Mouse (Mus musculus): ENCODE data around the gene Ifnb1. TPM values are rescaled to one million over a fixed set of nuclear protein-coding genes. Genes with fewer than 3 reads are reported as not detected.
A peak's percentile ranks its signal among the peaks of the same experiment; 100 is the strongest.
"Not testable (repeated sequence)": the region's sequence is repeated elsewhere in the genome, so short reads cannot be mapped to it uniquely, and the experiment has no call there.

Ifnb1 gene
- total RNA-seq (2021), result not detected
- long read RNA-seq, experiment 1, result 0 reads
- long read RNA-seq, experiment 2, result 0 reads

GRCm38 (mm10) chr4:88522674-88523073 lies at the start of gene Ifnb1:
Gene Ifnb1, minus strand, starts transcription at chr4:88522774.
- DNase-seq, result no peak

GRCm38 (mm10) chr4:88571698-88572097 lies 49.1 kb upstream of the Ifnb1 start, which contains the start of gene Ifna14:
Gene Ifna14, minus strand, starts transcription at chr4:88571798.
- DNase-seq, result no peak

GRCm38 (mm10) chr4:88561791-88562190 lies 39.2 kb upstream of the Ifnb1 start:
- no peak for DNase-seq

- not testable (repeated sequence) for DNase-seq
These were observed 35.6 kb upstream of the Ifnb1 start, which contains the start of gene Ifna15 for GRCm38 (mm10) chr4:88558145-88558544. Gene Ifna15, minus strand, starts transcription at chr4:88558245.

GRCm38 (mm10) chr4:88550161-88550945 lies 27.8 kb upstream of the Ifnb1 start:
- peak; percentile 82 to 87 for DNase-seq

- DNase-seq, result no peak
These were observed 25.4 kb upstream of the Ifnb1 start for GRCm38 (mm10) chr4:88547986-88548385.

GRCm38 (mm10) chr4:88543649-88544234 lies 21.2 kb upstream of the Ifnb1 start:
- peak; percentile 46 to 75 for DNase-seq

- DNase-seq, result peak; percentile 80 to 86
These were observed 14.8 kb upstream of the Ifnb1 start for GRCm38 (mm10) chr4:88537328-88537727.

GRCm38 (mm10) chr4:88536640-88537039 lies 14.1 kb upstream of the Ifnb1 start:
- peak; percentile 46 to 57 for DNase-seq

- DNase-seq, result peak; percentile 18 to 21
These were observed 13.2 kb upstream of the Ifnb1 start for GRCm38 (mm10) chr4:88535742-88536141.

GRCm38 (mm10) chr4:88534903-88535302 lies 12.3 kb upstream of the Ifnb1 start:
- DNase-seq, result no peak

GRCm38 (mm10) chr4:88533499-88533898 lies 10.9 kb upstream of the Ifnb1 start:
- no peak for DNase-seq

GRCm38 (mm10) chr4:88530892-88531291 lies 8.3 kb upstream of the Ifnb1 start:
- no peak for DNase-seq

- no peak for DNase-seq
These were observed 7.7 kb upstream of the Ifnb1 start for GRCm38 (mm10) chr4:88530271-88530670.

GRCm38 (mm10) chr4:88526379-88527049 lies 3.9 kb upstream of the Ifnb1 start:
- DNase-seq, result no peak

GRCm38 (mm10) chr4:88525393-88525792 lies 2.8 kb upstream of the Ifnb1 start:
- DNase-seq, result no peak

- DNase-seq, result peak; percentile 27 to 65
These were observed 667 bp upstream of the Ifnb1 start for GRCm38 (mm10) chr4:88523241-88523640.

- DNase-seq, result no peak
These were observed 4.6 kb downstream of the Ifnb1 start for GRCm38 (mm10) chr4:88517957-88518356.

- peak; percentile 67 to 78 for DNase-seq
These were observed 6.8 kb downstream of the Ifnb1 start for GRCm38 (mm10) chr4:88515711-88516211.

GRCm38 (mm10) chr4:88515250-88515649 lies 7.3 kb downstream of the Ifnb1 start:
- no peak for DNase-seq

GRCm38 (mm10) chr4:88514403-88514802 lies 8.2 kb downstream of the Ifnb1 start:
- DNase-seq, result peak; percentile 72 to 79

GRCm38 (mm10) chr4:88513743-88514142 lies 8.8 kb downstream of the Ifnb1 start:
- no peak for DNase-seq

GRCm38 (mm10) chr4:88503753-88504152 lies 18.8 kb downstream of the Ifnb1 start:
- DNase-seq, result no peak
